Mouse (Mus musculus): ENCODE measurements around the gene Nr2e1. TPM values are rescaled to one million over a fixed set of nuclear protein-coding genes. Genes with fewer than 3 reads are reported as not detected.

Gene Nr2e1
- not detected for total RNA-seq (2021)
- long read RNA-seq, experiment 1, result 0 reads
- long read RNA-seq, experiment 2, result 0 reads

- no peak for DNase-seq
- intact Hi-C loops (cut with DNase I; ENCODE audit: low total_unique reads), result no loop called here
Measured at GRCm38 (mm10) chr10:42583157-42583872, at the start of gene Nr2e1, which contains the start of gene Ostm1. Gene Nr2e1, minus strand, starts transcription at chr10:42583632. Gene Ostm1, plus strand, starts transcription at chr10:42583822.

GRCm38 (mm10) chr10:42632453-42633360 is 49.3 kb upstream of the Nr2e1 start:
- intact Hi-C loops (cut with DNase I; ENCODE audit: low total_unique reads), result no loop called here
- DNase-seq, result no peak

GRCm38 (mm10) chr10:42631754-42632452 is 48.5 kb upstream of the Nr2e1 start:
- no peak for DNase-seq
- intact Hi-C loops (cut with DNase I; ENCODE audit: low total_unique reads), result no loop called here

- intact Hi-C loops (cut with DNase I; ENCODE audit: low total_unique reads), result no loop called here
Measured at GRCm38 (mm10) chr10:42630596-42631355, 47.3 kb upstream of the Nr2e1 start.

GRCm38 (mm10) chr10:42625907-42626306 is 42.5 kb upstream of the Nr2e1 start:
- intact Hi-C loops (cut with DNase I; ENCODE audit: low total_unique reads), result no loop called here

More at GRCm38 (mm10) chr10:42630596-42631355, 47.3 kb upstream of the Nr2e1 start:
- DNase-seq, result no peak

GRCm38 (mm10) chr10:42618291-42618690 is 34.9 kb upstream of the Nr2e1 start:
- intact Hi-C loops (cut with DNase I; ENCODE audit: low total_unique reads), result no loop called here
- DNase-seq, result no peak

More at GRCm38 (mm10) chr10:42625907-42626306, 42.5 kb upstream of the Nr2e1 start:
- DNase-seq, result no peak

GRCm38 (mm10) chr10:42614766-42615165 is 31.3 kb upstream of the Nr2e1 start:
- no peak for DNase-seq
- intact Hi-C loops (cut with DNase I; ENCODE audit: low total_unique reads), result loop anchor here (5.0 kb wide), 1 partner anchor 1677 kb away; no protein-coding TSS in a partner anchor

- intact Hi-C loops (cut with DNase I; ENCODE audit: low total_unique reads), result loop anchor here (5.0 kb wide), 1 partner anchor 1677 kb away; no protein-coding TSS in a partner anchor
- no peak for DNase-seq
Measured at GRCm38 (mm10) chr10:42613639-42614381, 30.4 kb upstream of the Nr2e1 start.

GRCm38 (mm10) chr10:42613075-42613474 is 29.6 kb upstream of the Nr2e1 start:
- intact Hi-C loops (cut with DNase I; ENCODE audit: low total_unique reads), result loop anchor here (5.0 kb wide), 1 partner anchor 1676 kb away; no protein-coding TSS in a partner anchor
- DNase-seq, result no peak

- intact Hi-C loops (cut with DNase I; ENCODE audit: low total_unique reads), result no loop called here
- no peak for DNase-seq
Measured at GRCm38 (mm10) chr10:42606757-42607156, 23.3 kb upstream of the Nr2e1 start.

GRCm38 (mm10) chr10:42604874-42605273 is 21.4 kb upstream of the Nr2e1 start:
- intact Hi-C loops (cut with DNase I; ENCODE audit: low total_unique reads), result no loop called here

GRCm38 (mm10) chr10:42601556-42601955 is 18.1 kb upstream of the Nr2e1 start:
- no peak for DNase-seq
- intact Hi-C loops (cut with DNase I; ENCODE audit: low total_unique reads), result no loop called here

More at GRCm38 (mm10) chr10:42604874-42605273, 21.4 kb upstream of the Nr2e1 start:
- no peak for DNase-seq

GRCm38 (mm10) chr10:42598615-42599014 is 15.2 kb upstream of the Nr2e1 start:
- intact Hi-C loops (cut with DNase I; ENCODE audit: low total_unique reads), result no loop called here
- DNase-seq, result no peak

GRCm38 (mm10) chr10:42593201-42593600 is 9.8 kb upstream of the Nr2e1 start:
- no peak for DNase-seq
- intact Hi-C loops (cut with DNase I; ENCODE audit: low total_unique reads), result no loop called here

GRCm38 (mm10) chr10:42591993-42592686 is 8.7 kb upstream of the Nr2e1 start:
- intact Hi-C loops (cut with DNase I; ENCODE audit: low total_unique reads), result no loop called here
- DNase-seq, result no peak

GRCm38 (mm10) chr10:42591185-42591992 is 8.0 kb upstream of the Nr2e1 start:
- intact Hi-C loops (cut with DNase I; ENCODE audit: low total_unique reads), result no loop called here
- DNase-seq, result no peak

Data from gastrocnemius, postnatal 14 days (tissue).